Mouse (Mus musculus) cerebellum, postnatal 36 days (tissue): ENCODE measurements at regions not wholly inside any gene's neighbourhood (a gene's known extent, or its start where the extent isn't known, plus 50 kb on each side); places are given as distances from the start of the nearest gene placed in this dataset.

Experiments
- DNase-seq, 2 experiments: peaks; one replicate each; pipeline ENCODE4 v3.0.0; 2021 to 2022; ENCODE audit warnings: mixed read lengths in 2 of 2

DNA sequence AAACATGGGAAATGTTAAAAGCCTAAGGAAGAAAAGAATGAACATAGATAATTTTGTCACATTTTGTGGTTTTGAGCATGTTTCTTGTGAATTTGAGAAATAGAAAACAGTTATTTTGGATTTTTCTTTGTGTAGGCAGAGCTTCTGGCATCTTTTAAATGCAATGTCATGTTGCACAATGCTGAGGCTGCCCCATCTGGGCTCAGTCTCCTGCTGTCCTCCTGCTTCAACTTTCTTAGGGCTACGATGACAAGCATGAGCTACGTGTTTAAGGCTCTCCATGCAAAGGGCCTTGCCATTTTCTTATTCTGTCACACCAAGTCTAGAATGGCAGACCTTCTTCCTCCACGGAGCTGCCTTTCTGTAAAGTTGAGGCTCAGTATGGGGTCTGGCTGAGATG lies 1141.6 kb upstream of the A1bg start:
- no peak for DNase-seq

GRCm38 (mm10) chr15:62057449-62057848 lies 1134.6 kb upstream of the A1bg start:
- no peak for DNase-seq

GRCm38 (mm10) chr15:62056889-62057288 lies 1134.1 kb upstream of the A1bg start:
- DNase-seq, result no peak

DNA sequence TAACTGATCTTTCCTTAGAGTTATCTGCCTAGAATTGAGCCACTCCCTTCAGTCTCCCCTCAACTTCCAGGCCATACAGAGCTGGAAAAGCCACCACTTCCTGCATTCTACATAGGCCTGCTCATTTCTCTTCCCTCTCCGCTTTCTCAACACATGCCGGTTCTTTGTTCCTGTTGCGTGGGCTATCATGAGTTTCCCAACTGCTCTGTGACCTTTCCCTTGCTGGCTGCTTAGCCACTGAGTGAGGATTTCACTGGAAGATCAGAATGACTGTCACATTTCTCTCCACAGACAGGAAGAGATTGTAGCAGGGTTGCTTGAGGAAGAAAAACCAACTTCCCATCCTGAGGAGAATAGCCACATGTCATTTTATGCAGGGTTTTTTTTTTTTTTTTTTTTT lies 1133.6 kb upstream of the A1bg start:
- no peak for DNase-seq

DNA sequence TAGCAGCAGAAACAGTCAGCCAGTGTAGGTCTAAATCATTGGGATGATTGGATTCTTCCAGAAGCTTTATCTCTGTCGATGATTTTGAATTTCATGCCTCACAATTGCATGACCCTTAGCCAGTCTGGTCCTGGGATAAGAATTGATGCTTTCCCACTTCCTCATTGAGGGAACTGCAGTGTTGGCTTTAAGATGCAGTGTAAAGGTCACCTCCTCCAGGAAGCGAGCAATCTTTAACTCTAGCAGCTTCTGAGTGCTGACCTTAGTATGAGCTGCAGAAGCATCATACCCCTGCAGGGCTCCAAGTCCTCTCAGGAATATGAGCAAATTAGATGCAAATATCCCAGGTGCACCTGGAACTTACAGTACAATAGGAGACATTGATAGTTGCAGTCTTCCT lies 1132.2 kb upstream of the A1bg start:
- no peak for DNase-seq

GRCm38 (mm10) chr15:62053420-62054239 lies 1130.8 kb upstream of the A1bg start:
- DNase-seq, result no peak

- DNase-seq, result no peak
These were observed 1126.6 kb upstream of the A1bg start for GRCm38 (mm10) chr15:62049416-62049815.

DNA sequence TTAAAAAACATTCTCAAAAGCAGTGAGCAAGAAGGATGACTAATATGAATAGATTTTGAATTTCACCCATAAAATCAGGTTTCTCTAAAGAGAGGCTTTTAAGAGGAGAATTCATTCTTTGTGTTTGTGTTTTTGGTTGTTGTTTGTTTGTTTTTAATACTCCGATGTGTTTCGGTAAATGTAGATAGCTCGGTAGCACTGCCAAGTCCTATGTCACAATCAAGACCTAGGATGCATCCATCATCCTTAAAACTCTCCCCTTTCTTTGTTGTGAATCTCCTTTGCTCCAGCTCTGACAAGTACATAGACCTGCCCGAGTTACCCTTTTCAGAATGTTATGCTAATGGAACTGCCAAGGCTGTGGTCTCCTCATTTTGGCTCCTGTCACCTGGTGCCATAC lies 1126.2 kb upstream of the A1bg start:
- DNase-seq, result no peak

DNA sequence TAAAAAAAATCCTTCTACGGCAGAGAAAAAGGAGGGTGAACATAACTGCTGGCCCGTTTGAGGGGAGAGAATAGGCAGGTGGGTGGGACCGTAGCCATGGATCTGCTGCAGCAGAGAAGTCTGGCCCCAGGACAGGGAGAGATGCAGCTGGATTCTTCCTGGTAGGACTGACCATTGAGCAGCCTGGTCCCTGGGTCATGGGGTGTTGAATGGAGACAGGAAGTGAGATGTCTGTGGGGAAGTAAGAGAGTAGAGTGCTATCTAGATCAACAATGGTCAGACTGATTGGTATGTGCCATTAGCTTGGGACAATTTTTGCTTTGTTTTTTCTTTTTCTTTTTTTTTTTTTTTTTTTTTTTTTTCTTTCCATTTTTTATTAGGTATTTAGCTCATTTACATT lies 1123.5 kb upstream of the A1bg start:
- no peak for DNase-seq

GRCm38 (mm10) chr15:62044654-62045335 lies 1122.0 kb upstream of the A1bg start:
- DNase-seq, result no peak

- peak; percentile 31 to 56 for DNase-seq
These were observed 1121.0 kb upstream of the A1bg start for GRCm38 (mm10) chr15:62043617-62044392.

DNA sequence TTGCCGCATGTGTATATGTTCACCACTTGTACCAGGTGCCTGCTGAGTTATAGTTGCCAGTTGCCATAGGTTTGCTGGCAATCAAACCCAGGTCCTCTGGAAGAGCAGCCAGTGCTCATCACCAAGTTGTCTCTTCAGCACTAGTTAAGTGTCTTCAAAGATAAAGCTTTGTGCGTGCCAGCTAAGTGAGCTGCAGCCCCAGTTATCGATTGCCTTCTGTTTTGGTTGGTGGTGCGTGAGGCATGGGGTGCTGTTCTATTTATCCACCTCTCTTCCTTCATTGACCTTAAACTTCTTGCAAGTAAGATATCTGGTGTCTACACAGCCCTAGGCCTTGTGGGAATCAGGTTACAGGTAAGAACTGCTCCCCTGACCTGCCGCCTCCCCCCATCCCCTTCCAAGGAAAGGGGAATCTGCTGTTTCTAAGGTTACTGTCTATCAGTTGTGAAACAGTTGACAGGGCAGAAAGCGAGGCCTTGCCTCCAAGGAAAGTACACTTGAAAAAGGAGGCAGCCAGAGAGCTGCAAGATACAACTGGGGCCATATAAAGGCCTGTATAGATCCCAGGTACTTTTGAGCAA lies 1120.2 kb upstream of the A1bg start:
- no peak for DNase-seq
